ENCODE assay signal across 8 mouse cellular contexts in genomic region chr2:109677221-109678089, GRCm38 (mm10). TPM values are rescaled to one million over a fixed set of nuclear protein-coding genes. Genes with fewer than 3 reads are reported as not detected.
DNase-seq lines count a peak whose midpoint lies in the region; ATAC-seq and TF ChIP-seq lines count a peak whose summit lies in the region.

No protein-coding gene starts in this region.

- intact Hi-C loops in gastrocnemius, postnatal 14 days (cut with DNase I; ENCODE audit: low total_unique reads), result no loop called here

- H3K27ac ChIP-seq in heart, embryonic 11.5 days (ENCODE audit: low read depth, low read length), result no peak overlapping the region
- peak overlapping the region; percentile 83 for H3K27ac ChIP-seq in ES-E14 (ENCODE audit: insufficient read depth, low read depth, low read length, poor library complexity, severe bottlenecking)
- H3K27ac ChIP-seq in embryonic facial prominence, embryonic 11.5 days (replicated peaks; ENCODE audit: low read depth, low read length), result peak overlapping the region; percentile 35; the same call in 1 of the 2 replicates
- H3K27ac ChIP-seq in intestine, embryonic 15.5 days, result no peak overlapping the region
- H3K27ac ChIP-seq in midbrain, embryonic 11.5 days (ENCODE audit: low read depth, low read length), result peak overlapping the region; percentile 84
- no peak overlapping the region for H3K27ac ChIP-seq in stomach, postnatal 0 days (replicated peaks)

- peaks cover 15% of the 10 kb centered on the region for H3K4me1 ChIP-seq in heart, embryonic 11.5 days (ENCODE audit: control insufficient read depth, insufficient read depth, low read length)
- 0 out of 4 replicates have a peak, but pooled peaks cover 0 to 2% of the 10 kb centered on the region in 2 experiments for H3K4me1 ChIP-seq in ES-E14 (ENCODE audit: control insufficient read depth in 2 of 2, insufficient read depth in 2 of 2, low read length in 2 of 2, poor library complexity in 1 of 2)
- H3K4me1 ChIP-seq in embryonic facial prominence, embryonic 11.5 days (ENCODE audit: control insufficient read depth, insufficient read depth, low read length), result no peaks in the 10 kb centered on the region
- H3K4me1 ChIP-seq in intestine, embryonic 15.5 days (replicated peaks), result peaks cover 24% of the 10 kb centered on the region
- peaks cover 19% of the 10 kb centered on the region; the same call in 1 of the 2 replicates for H3K4me1 ChIP-seq in midbrain, embryonic 11.5 days (ENCODE audit: control insufficient read depth, insufficient read depth, low read length)
- H3K4me1 ChIP-seq in stomach, postnatal 0 days (replicated peaks; ENCODE audit: control insufficient read depth, insufficient read depth), result no peaks in the 10 kb centered on the region; the same call in 1 of the 2 replicates

- H3K9ac ChIP-seq in heart, embryonic 11.5 days (ENCODE audit: low read depth, low read length), result peak overlapping the region; percentile 28; the same call in 1 of the 2 replicates
- H3K9ac ChIP-seq in ES-E14 (ENCODE audit: insufficient read depth, low read depth, low read length, poor library complexity, severe bottlenecking), result peak overlapping the region; percentile 87
- H3K9ac ChIP-seq in embryonic facial prominence, embryonic 11.5 days (replicated peaks; ENCODE audit: low read length), result peak overlapping the region; percentile 58
- peak overlapping the region; percentile 6; the same call in 1 of the 2 replicates for H3K9ac ChIP-seq in intestine, embryonic 15.5 days
- peak overlapping the region; percentile 83 for H3K9ac ChIP-seq in midbrain, embryonic 11.5 days (ENCODE audit: low read length)
- no peak overlapping the region for H3K9ac ChIP-seq in stomach, postnatal 0 days (ENCODE audit: low read length)

- H3K4me2 ChIP-seq in heart, embryonic 11.5 days, result peak overlapping the region; percentile 92
- peak overlapping the region; percentile 97 for H3K4me2 ChIP-seq in embryonic facial prominence, embryonic 11.5 days (ENCODE audit: low read depth, low read length)
- H3K4me2 ChIP-seq in intestine, embryonic 15.5 days (replicated peaks), result peak overlapping the region; percentile 90
- peak overlapping the region; percentile 95 for H3K4me2 ChIP-seq in midbrain, embryonic 11.5 days
- H3K4me2 ChIP-seq in stomach, postnatal 0 days (replicated peaks; ENCODE audit: low read depth), result peak overlapping the region; percentile 64

- H3K9me3 ChIP-seq in heart, embryonic 11.5 days (replicated peaks; ENCODE audit: control insufficient read depth, low read length), result no peaks in the 10 kb centered on the region
- no peaks in the 10 kb centered on the region for H3K9me3 ChIP-seq in ES-E14 (ENCODE audit: control insufficient read depth, insufficient read depth, low read depth, low read length)
- H3K9me3 ChIP-seq in embryonic facial prominence, embryonic 11.5 days (replicated peaks; ENCODE audit: control insufficient read depth, low read length), result no peaks in the 10 kb centered on the region
- no peaks in the 10 kb centered on the region for H3K9me3 ChIP-seq in intestine, embryonic 15.5 days
- no peaks in the 10 kb centered on the region for H3K9me3 ChIP-seq in midbrain, embryonic 11.5 days (ENCODE audit: control insufficient read depth, low read length)
- no peaks in the 10 kb centered on the region for H3K9me3 ChIP-seq in stomach, postnatal 0 days (ENCODE audit: control insufficient read depth, low read length)

- ATAC-seq in heart, embryonic 11.5 days (replicated peaks; ENCODE audit: insufficient number of reproducible peaks, low FRiP score, low TSS enrichment), result peak; percentile 45; the same call in 1 of the 2 replicates
- peak; percentile 91 for ATAC-seq in embryonic facial prominence, embryonic 11.5 days (replicated peaks; ENCODE audit: insufficient number of reproducible peaks, low FRiP score, low TSS enrichment, low read depth)
- ATAC-seq in intestine, embryonic 15.5 days, result peak; percentile 48; the same call in 1 of the 2 replicates
- ATAC-seq in midbrain, embryonic 11.5 days (ENCODE audit: low FRiP score), result peak; percentile 84
- ATAC-seq in stomach, postnatal 0 days (ENCODE audit: low FRiP score, low TSS enrichment), result 0 out of 2 replicates have a peak, but pooled peaks have one; percentile 35

- no peak for TF ChIP-seq EP300 in stomach, postnatal 0 days (optimal IDR thresholded peaks at IDR 0.05)

- TF ChIP-seq CTCF in stomach, postnatal 0 days (IDR thresholded peaks at IDR 0.05; ENCODE audit: low read depth), result no peak

- peak overlapping the region; percentile 55 for H3K4me3 ChIP-seq in heart, embryonic 11.5 days (ENCODE audit: low read depth, low read length)
- peak overlapping the region; percentile 65 to 96 for H3K4me3 ChIP-seq in ES-E14 (ENCODE audit: insufficient read depth in 1 of 2, low read depth in 1 of 2, low read length in 2 of 2, poor library complexity in 1 of 2, severe bottlenecking in 1 of 2)
- H3K4me3 ChIP-seq in embryonic facial prominence, embryonic 11.5 days (ENCODE audit: low read depth, low read length), result peak overlapping the region; percentile 55
- H3K4me3 ChIP-seq in intestine, embryonic 15.5 days (replicated peaks), result peak overlapping the region; percentile 42
- peak overlapping the region; percentile 62 for H3K4me3 ChIP-seq in midbrain, embryonic 11.5 days (ENCODE audit: low read depth, low read length)
- H3K4me3 ChIP-seq in stomach, postnatal 0 days (ENCODE audit: low read depth, low read length), result peak overlapping the region; percentile 36

- DNase-seq in heart, adult 8-10 months (ENCODE audit: low spot score), result no peak
- peak; percentile 57 for DNase-seq in ES-E14 (ENCODE audit: low read depth, low spot score)
- peak; percentile 51 for DNase-seq in embryonic facial prominence, embryonic 11.5 days (ENCODE audit: low spot score)
- DNase-seq in midbrain, embryonic 11.5 days (ENCODE audit: low spot score, missing footprints), result peak; percentile 97
- peak; percentile 18 for DNase-seq in stomach, postnatal 0 days (ENCODE audit: low spot score)
- DNase-seq in gastrocnemius, postnatal 14 days, result no peak

- in situ Hi-C loops in ES-E14 (cut with MboI; ENCODE audit: low sequenced_read_pairs in 2 of 2, unreplicated experiment in 2 of 2), result loop anchor here in 1 of 2 experiments (25.0 kb wide), 1 partner anchor 965 kb away; no protein-coding TSS in a partner anchor

- peaks cover 56% of the 10 kb centered on the region for H3K27me3 ChIP-seq in heart, embryonic 11.5 days (ENCODE audit: control insufficient read depth, insufficient read depth, low read length)
- H3K27me3 ChIP-seq in embryonic facial prominence, embryonic 11.5 days (ENCODE audit: control insufficient read depth, insufficient read depth, low read length), result peaks cover 35% of the 10 kb centered on the region
- peaks cover 54% of the 10 kb centered on the region for H3K27me3 ChIP-seq in intestine, embryonic 15.5 days (replicated peaks)
- H3K27me3 ChIP-seq in midbrain, embryonic 11.5 days (ENCODE audit: control insufficient read depth, insufficient read depth, low read length), result peaks cover 47% of the 10 kb centered on the region
- H3K27me3 ChIP-seq in stomach, postnatal 0 days (ENCODE audit: control insufficient read depth, insufficient read depth, low read length), result peaks cover 19% of the 10 kb centered on the region

- no peaks in the 10 kb centered on the region for H3K36me3 ChIP-seq in heart, embryonic 11.5 days (ENCODE audit: control insufficient read depth, insufficient read depth, low read length)
- no peaks in the 10 kb centered on the region for H3K36me3 ChIP-seq in ES-E14 (ENCODE audit: control insufficient read depth, insufficient read depth, low read length, poor library complexity, severe bottlenecking)
- H3K36me3 ChIP-seq in embryonic facial prominence, embryonic 11.5 days (replicated peaks; ENCODE audit: control insufficient read depth, insufficient read depth, low read depth, low read length), result no peaks in the 10 kb centered on the region
- H3K36me3 ChIP-seq in intestine, embryonic 15.5 days, result no peaks in the 10 kb centered on the region
- H3K36me3 ChIP-seq in midbrain, embryonic 11.5 days (ENCODE audit: control insufficient read depth, insufficient read depth, low read length), result no peaks in the 10 kb centered on the region
- no peaks in the 10 kb centered on the region for H3K36me3 ChIP-seq in stomach, postnatal 0 days (ENCODE audit: control insufficient read depth, insufficient read depth, low read length)

- WGBS in heart, embryonic 11.5 days (ENCODE audit: insufficient replicate concordance), result under 1% methylated on average over 46 of the region's 50 CpGs
- under 1% methylated on average over 45 of the region's 50 CpGs for WGBS in embryonic facial prominence, embryonic 11.5 days
- WGBS in intestine, embryonic 15.5 days, result under 1% methylated on average over 50 of the region's 50 CpGs
- under 1% methylated on average over 43 of the region's 50 CpGs for WGBS in midbrain, embryonic 11.5 days
- WGBS in stomach, postnatal 0 days, result under 1% methylated on average over 50 of the region's 50 CpGs

TF ChIP-seq in ES-E14, 5 proteins besides CTCF, POLR2A, EP300 and RAD21:
- TF ChIP-seq HCFC1 (IDR thresholded peaks at IDR 0.05; ENCODE audit: borderline replicate concordance, insufficient read depth, low read length) (no peak), CHD2 (IDR thresholded peaks at IDR 0.05; ENCODE audit: low read depth, low read length) (no peak), ZNF384 (IDR thresholded peaks at IDR 0.05; ENCODE audit: low read depth, low read length) (no peak), MAFK (IDR thresholded peaks at IDR 0.05; ENCODE audit: insufficient read depth, low read depth, low read length) (no peak), ZC3H11A (IDR thresholded peaks at IDR 0.05; ENCODE audit: borderline replicate concordance, low read depth, low read length) (no peak)
TF ChIP-seq in ES-E14: peak in this region for 0.

RNA-seq across cellular contexts. Expression of gene Bdnf, which starts 3.0 kb away (rescaled TPM):
- 1.6 and 2.1 TPM in 2 replicates for polyA plus RNA-seq in heart, embryonic 11.5 days (2014; fragmentation: Nextera tagmentation; extraction: Ambion mirVana)
- total RNA-seq in heart, adult 8-10 months (2022), result 1 to 10 TPM; 4.2 to 8.0 (median 6.2) TPM
- total RNA-seq in ES-E14 (2012; rRNA removed), result 3.6 and 5.4 TPM in 2 replicates
- 6.6 and 7.9 TPM in 2 replicates for polyA plus RNA-seq in embryonic facial prominence, embryonic 11.5 days (2014; fragmentation: Nextera tagmentation; extraction: Ambion mirVana)
- polyA plus RNA-seq in intestine, embryonic 15.5 days (2015; fragmentation: Nextera tagmentation; extraction: Ambion mirVana), result 2.5 TPM in 2 replicates
- 1.3 and 1.7 TPM in 2 replicates for polyA plus RNA-seq in midbrain, embryonic 11.5 days (2014; fragmentation: Nextera tagmentation; extraction: Ambion mirVana)
- polyA plus RNA-seq in stomach, postnatal 0 days (2015; fragmentation: Nextera tagmentation; extraction: Ambion mirVana), result 2.0 and 2.1 TPM in 2 replicates
- under 1 TPM; 0.10 to 0.24 TPM for total RNA-seq in gastrocnemius, postnatal 14 days (2021)

Comparison
In these comparisons a context has a peak if more than half of its experiments do, and no peak if none do; other contexts are left out.
1. ATAC-seq: peak in every context shown above with its lines; median percentile 91 in embryonic facial prominence, embryonic 11.5 days; 84 in midbrain, embryonic 11.5 days; 48 in intestine, embryonic 15.5 days; 45 in heart, embryonic 11.5 days; 35 in stomach, postnatal 0 days.
2. H3K27ac ChIP-seq: peak in ES-E14 (single experiment), embryonic facial prominence, embryonic 11.5 days (single experiment) and midbrain, embryonic 11.5 days (single experiment); none in heart, embryonic 11.5 days (single experiment), intestine, embryonic 15.5 days (single experiment) and stomach, postnatal 0 days (single experiment).
3. DNase-seq: peak in ES-E14 (single experiment), embryonic facial prominence, embryonic 11.5 days (single experiment), midbrain, embryonic 11.5 days (single experiment) and stomach, postnatal 0 days (single experiment); none in heart, adult 8-10 months (single experiment) and gastrocnemius, postnatal 14 days (single experiment).
4. Peak in every context shown above with its lines, with median percentiles within 50 percentile points of each other: H3K4me2 ChIP-seq and H3K4me3 ChIP-seq.